Mouse (Mus musculus) liver, postnatal 0 days (tissue): ENCODE measurements around the gene Iqcn. TPM values are rescaled to one million over a fixed set of nuclear protein-coding genes. Genes with fewer than 3 reads are reported as not detected.
A peak's percentile ranks its signal among the peaks of the same experiment; 100 is the strongest.

Experiments used
- ATAC-seq: fragments of 200-750 bp; cut with Nextera tagmentation; 2 replicates; pipeline ENCODE4 v1.8.0; 2017; ENCODE audit warnings: mild to moderate bottlenecking, moderate library complexity
- DNase-seq: peaks from one replicate; pipeline ENCODE4 v3.0.0-alpha.2; 2016
- H3K27ac ChIP-seq: fragments of 300-500 bp; sonication (generic); 2 replicates; pipeline ENCODE4 v1.5.1; 2014; ENCODE audit warnings: antibody characterized with exemption, moderate library complexity, mild to moderate bottlenecking, low read depth
- H3K27me3 ChIP-seq: fragments of 300-500 bp; sonication (generic); 2 replicates; pipeline ENCODE4 v1.6.1; 2014; ENCODE audit warnings: low read length, control low read depth, mixed read lengths; ENCODE audit not compliant: insufficient read depth
- H3K36me3 ChIP-seq: fragments of 300-500 bp; sonication (generic); replicated peaks from 2 replicates; pipeline ENCODE4 v1.6.1; 2014; ENCODE audit warnings: mild to moderate bottlenecking, control low read depth, low read length, moderate library complexity, mixed read lengths; ENCODE audit not compliant: insufficient read depth
- H3K4me1 ChIP-seq: fragments of 300-500 bp; sonication (generic); 2 replicates; pipeline ENCODE4 v1.6.1; 2014; ENCODE audit warnings: antibody characterized with exemption, mild to moderate bottlenecking, control low read depth; ENCODE audit not compliant: insufficient read depth
- H3K4me2 ChIP-seq: fragments of 300-500 bp; sonication (generic); 2 replicates; pipeline ENCODE4 v1.6.1; 2014; ENCODE audit warnings: low read depth, mild to moderate bottlenecking, low read length, moderate library complexity, mixed read lengths
- H3K4me3 ChIP-seq: fragments of 300-500 bp; sonication (generic); 2 replicates; pipeline ENCODE4 v1.5.1; 2014; ENCODE audit warnings: low read depth, low read length
- H3K9ac ChIP-seq: fragments of 300-500 bp; sonication (generic); replicated peaks from 2 replicates; pipeline ENCODE4 v1.6.1; 2014; ENCODE audit warnings: mild to moderate bottlenecking, moderate library complexity
- H3K9me3 ChIP-seq: fragments of 300-500 bp; sonication (generic); 2 replicates; pipeline ENCODE4 v1.6.1; 2016; ENCODE audit warnings: mild to moderate bottlenecking, control low read depth, low read length, mixed read lengths
- CTCF ChIP-seq: sonication (generic); IDR thresholded peaks from 2 replicates; pipeline ENCODE4 v1.5.1; 2016; ENCODE audit warnings: antibody characterized with exemption, low read depth
- EP300 ChIP-seq: IDR thresholded peaks from 2 replicates; pipeline ENCODE4 v1.6.1; 2016; ENCODE audit warnings: antibody characterized with exemption, low read depth, mild to moderate bottlenecking
- WGBS: fragments of 180-500 bp; shearing (Covaris S2); extraction: QIAGEN DNeasy Blood & Tissue Kit; methylation state at CpG from one replicate; pipeline ENCODE4 v1.1.7; 2014; ENCODE audit not compliant: insufficient replicate concordance; 5-methylcytosine and 5-hydroxymethylcytosine counted together
- polyA plus RNA-seq: library from polyadenylated mRNA; unstranded; fragments of >200 nt; fragmentation: Nextera tagmentation; extraction: Ambion mirVana; gene quantifications from 2 replicates; pipeline ENCODE4 v1.2.1, GENCODE M21; 2015

The Iqcn gene
- polyA plus RNA-seq, 1 experiment from 2014 or later, result not detected

DNA sequence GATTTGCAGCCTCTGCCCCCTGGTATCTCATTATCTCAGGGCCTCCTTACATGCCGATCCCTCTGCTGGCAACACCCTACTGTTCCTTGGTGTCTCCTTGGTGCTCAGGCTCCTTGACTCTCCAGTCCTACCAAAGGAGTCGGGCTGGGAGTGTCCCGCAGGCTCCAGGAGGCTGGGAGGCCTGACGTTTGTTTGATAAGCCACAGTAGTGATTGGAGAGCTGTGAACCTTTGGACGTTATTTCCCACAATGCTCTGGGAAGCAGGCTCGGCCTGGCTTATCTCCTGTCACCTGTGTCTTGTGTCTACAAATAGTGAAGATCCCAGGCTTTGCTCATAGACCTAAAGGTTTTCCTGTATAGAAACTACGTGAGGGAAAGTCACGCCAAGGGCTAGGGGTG is 60.8 kb downstream of the Iqcn start:
- Histone ChIP-seq H3K27ac (peak overlapping the region; percentile 87), H3K9ac (no peak overlapping the region; the same call in 1 of the 2 replicates), H3K4me3 (no peak overlapping the region), H3K4me2 (peak overlapping the region; percentile 84), H3K9me3 (no peaks in the 10 kb centered on the region), H3K36me3 (peaks cover 10% of the 10 kb centered on the region), H3K4me1 (peaks cover 80% of the 10 kb centered on the region), H3K27me3 (no peaks in the 10 kb centered on the region)
- peak; percentile 8; the same call in 1 of the 2 replicates for TF ChIP-seq CTCF
- peak; percentile 83 for TF ChIP-seq EP300
- WGBS, result 31% methylated on average over 8 of the region's 8 CpGs
- DNase-seq (peak; percentile 69), ATAC-seq (peak; percentile 43)

DNA sequence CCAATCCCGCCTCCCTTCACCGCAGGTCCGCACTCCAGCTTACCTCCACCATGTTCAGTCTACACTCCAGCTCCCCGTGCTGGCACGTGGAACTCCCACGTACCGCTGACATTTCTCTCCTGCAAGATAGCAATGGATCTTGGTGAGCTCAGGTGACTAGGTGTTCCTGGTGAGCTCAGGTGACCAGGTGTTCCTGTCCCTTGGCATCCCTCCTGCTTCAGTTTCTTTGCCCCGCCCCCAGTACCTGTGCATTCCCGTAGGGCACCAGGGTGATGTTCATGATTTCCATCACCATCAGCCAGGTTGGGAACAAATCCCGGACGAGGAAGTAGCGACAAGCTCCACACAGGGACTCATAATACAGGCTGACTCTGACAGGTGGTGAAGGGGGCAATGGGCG is 61.4 kb downstream of the Iqcn start:
- H3K4me3 ChIP-seq, result no peak overlapping the region
- DNase-seq, result no peak
- H3K4me2 ChIP-seq, result peak overlapping the region; percentile 84
- H3K27ac ChIP-seq, result peak overlapping the region; percentile 87
- 83% methylated on average over 13 of the region's 13 CpGs for WGBS
- H3K9me3 ChIP-seq, result no peaks in the 10 kb centered on the region
- H3K9ac ChIP-seq, result no peak overlapping the region; the same call in 1 of the 2 replicates
- H3K36me3 ChIP-seq, result peaks cover 10% of the 10 kb centered on the region
- no peaks in the 10 kb centered on the region for H3K27me3 ChIP-seq
- peaks cover 79% of the 10 kb centered on the region for H3K4me1 ChIP-seq
- no peak for ATAC-seq
- TF ChIP-seq CTCF, result no peak
- no peak for TF ChIP-seq EP300

DNA sequence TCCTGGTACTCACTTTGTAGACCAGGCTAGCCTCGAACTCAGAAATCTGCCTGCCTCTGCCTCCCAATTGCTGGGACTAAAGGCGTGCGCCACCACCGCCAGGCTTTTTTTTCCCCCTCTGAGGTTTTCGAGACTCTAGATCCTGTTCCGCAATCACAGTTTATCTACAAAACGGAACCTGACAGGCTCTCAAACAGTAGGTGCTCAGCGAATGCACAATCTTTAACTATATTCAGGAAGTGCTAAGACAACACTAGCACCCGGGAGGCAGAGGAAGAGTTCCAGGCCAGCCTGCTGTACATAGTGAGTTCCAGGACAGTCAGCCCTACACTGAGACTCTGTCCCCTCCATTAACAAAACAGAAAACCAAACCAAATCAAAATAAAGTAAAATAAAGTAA is 62.1 kb downstream of the Iqcn start:
- Histone ChIP-seq H3K9ac (peak overlapping the region; percentile 8; the same call in 1 of the 2 replicates), H3K4me2 (peak overlapping the region; percentile 84), H3K9me3 (no peaks in the 10 kb centered on the region), H3K4me3 (peak overlapping the region; percentile 48), H3K27ac (0 out of 2 replicates have a peak overlapping the region, but pooled peaks have one; percentile 66), H3K27me3 (no peaks in the 10 kb centered on the region), H3K4me1 (peaks cover 73% of the 10 kb centered on the region), H3K36me3 (peaks cover 12% of the 10 kb centered on the region)
- ATAC-seq (no peak), DNase-seq (no peak)
- WGBS, result 37% methylated on average over 9 of the region's 9 CpGs
- TF ChIP-seq EP300 (no peak), CTCF (no peak)

DNA sequence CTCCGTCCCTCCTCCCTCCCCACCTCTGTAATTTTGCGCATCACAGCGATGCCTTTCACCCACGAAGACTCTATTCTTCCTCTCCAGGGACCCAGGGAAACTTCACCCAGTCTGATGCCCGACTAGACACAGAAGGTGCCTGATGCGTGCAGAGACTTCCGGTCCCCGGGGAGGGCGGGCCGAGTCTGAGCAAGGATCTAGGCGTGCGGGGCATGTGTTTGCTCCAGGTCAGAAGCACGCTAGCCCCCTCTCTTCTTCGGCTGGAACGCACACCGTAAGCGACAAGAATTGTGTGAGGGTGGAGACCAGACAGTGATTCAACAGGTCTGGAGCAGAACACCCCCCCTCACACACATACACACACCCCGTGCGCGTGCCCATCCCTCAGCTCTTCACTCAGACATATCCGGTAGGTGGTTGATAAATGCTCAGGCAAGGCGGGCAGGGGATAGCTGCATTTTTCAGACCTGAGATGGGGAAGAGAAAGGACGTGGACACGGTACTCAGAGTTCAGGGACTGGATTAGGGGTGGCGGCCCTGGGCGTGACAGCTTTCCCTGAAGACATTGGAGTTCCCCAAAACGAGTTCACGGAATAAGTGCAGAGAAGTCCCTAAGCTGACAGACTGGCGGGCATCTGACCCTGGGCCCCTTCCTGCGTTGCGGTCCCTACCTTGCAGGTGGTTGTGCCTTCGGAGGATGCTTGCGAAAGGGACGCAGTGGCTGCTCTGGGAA is 62.7 kb downstream of the Iqcn start:
- ATAC-seq (no peak), DNase-seq (peak; percentile 71)
- peak overlapping the region; percentile 70 for H3K9ac ChIP-seq
- H3K9me3 ChIP-seq, result no peaks in the 10 kb centered on the region
- H3K4me1 ChIP-seq, result peaks cover 72% of the 10 kb centered on the region
- TF ChIP-seq EP300 (no peak), CTCF (no peak)
- H3K36me3 ChIP-seq, result peaks cover 19% of the 10 kb centered on the region
- WGBS, result 4% methylated on average over 34 of the region's 34 CpGs
- H3K4me2 ChIP-seq, result peak overlapping the region; percentile 84
- no peaks in the 10 kb centered on the region for H3K27me3 ChIP-seq
- peak overlapping the region; percentile 66 for H3K27ac ChIP-seq
- H3K4me3 ChIP-seq, result peak overlapping the region; percentile 48

DNA sequence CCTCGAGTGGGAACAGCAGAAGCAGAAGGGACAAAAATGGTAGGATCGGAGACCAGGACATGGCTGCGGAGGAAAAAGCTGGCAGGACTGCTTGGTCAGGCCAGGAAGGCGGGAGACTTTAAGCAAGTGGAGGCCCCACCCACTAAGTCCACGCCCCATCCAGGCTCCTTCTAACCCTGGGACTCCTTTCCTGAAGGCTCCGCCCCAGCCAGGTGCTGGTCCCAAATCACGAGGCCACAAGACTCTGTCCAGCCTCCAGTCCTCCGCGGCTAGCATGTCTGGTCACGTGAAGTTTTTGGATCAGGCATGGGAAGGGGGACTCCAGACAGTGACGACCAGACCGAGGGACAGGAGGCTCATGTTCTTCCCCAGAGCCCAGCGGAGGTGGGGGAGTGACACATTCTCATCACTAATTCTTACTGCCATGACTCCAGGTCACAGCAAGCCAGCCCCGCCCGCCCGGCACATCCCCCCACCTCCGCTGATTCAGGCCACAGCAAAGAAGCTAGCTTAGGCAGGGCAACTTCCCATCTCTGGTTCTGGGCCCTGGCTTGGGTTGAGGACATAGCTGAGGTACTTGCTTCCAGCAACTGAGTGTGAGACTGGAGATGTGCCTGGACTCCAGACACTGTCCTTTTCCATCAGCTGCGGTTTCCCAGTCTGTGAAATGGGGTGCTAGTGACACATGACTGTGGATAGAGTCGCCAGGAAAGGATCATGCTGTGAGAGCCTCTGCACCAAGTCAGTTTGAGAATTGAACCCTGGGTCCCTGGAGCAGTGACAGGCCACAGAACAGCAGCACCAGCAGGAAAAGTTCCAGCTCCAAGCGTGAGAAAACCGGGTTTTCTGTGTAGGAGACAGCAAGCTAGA is 63.5 kb downstream of the Iqcn start:
- no peaks in the 10 kb centered on the region for H3K9me3 ChIP-seq
- peak overlapping the region; percentile 66 for H3K27ac ChIP-seq
- DNase-seq, result peak; percentile 82
- peaks cover 64% of the 10 kb centered on the region for H3K4me1 ChIP-seq
- peak overlapping the region; percentile 48 for H3K4me3 ChIP-seq
- 15% methylated on average over 21 of the region's 21 CpGs for WGBS
- H3K4me2 ChIP-seq, result peak overlapping the region; percentile 84
- no peaks in the 10 kb centered on the region for H3K27me3 ChIP-seq
- TF ChIP-seq EP300 (no peak), CTCF (no peak)
- H3K9ac ChIP-seq, result peak overlapping the region; percentile 70
- H3K36me3 ChIP-seq, result peaks cover 19% of the 10 kb centered on the region
- ATAC-seq, result peak; percentile 22; the same call in 1 of the 2 replicates

Other genes with a start within 250 kb of the Iqcn start
- 4.2 and 5.4 TPM in 2 replicates for gene Klhl26, start 226.5 kb upstream of the Iqcn start, polyA plus RNA-seq
- gene Tmem59l, start 216.1 kb upstream of the Iqcn start, polyA plus RNA-seq, result not detected in 2 replicates
- 0.07 and 0.38 TPM in 2 replicates for gene Crlf1, start 210.3 kb upstream of the Iqcn start, polyA plus RNA-seq
- 49.3 and 52.3 TPM in 2 replicates for gene Rex1bd, start 196.7 kb upstream of the Iqcn start, polyA plus RNA-seq
- gene Uba52, start 192.7 kb upstream of the Iqcn start, polyA plus RNA-seq, result 627 and 684 TPM in 2 replicates
- 141 TPM in 2 replicates for gene Fkbp8, start 175.7 kb upstream of the Iqcn start, polyA plus RNA-seq
- gene Kxd1, start 175.5 kb upstream of the Iqcn start, polyA plus RNA-seq, result 43.1 and 43.3 TPM in 2 replicates
- 9.5 and 9.7 TPM in 2 replicates for gene Ell, start 164.0 kb upstream of the Iqcn start, polyA plus RNA-seq
- 18.8 and 21.6 TPM in 2 replicates for gene Isyna1, start 109.1 kb upstream of the Iqcn start, polyA plus RNA-seq
- 32.5 and 35.4 TPM in 2 replicates for gene Ssbp4, start 94.6 kb upstream of the Iqcn start, polyA plus RNA-seq
- 9.8 and 10.4 TPM in 2 replicates for gene Lrrc25, start 87.3 kb upstream of the Iqcn start, polyA plus RNA-seq
- gene Gdf15, start 71.0 kb upstream of the Iqcn start, polyA plus RNA-seq, result 2.1 and 2.3 TPM in 2 replicates
- 31.0 and 32.2 TPM in 2 replicates for gene Pgpep1, start 43.1 kb upstream of the Iqcn start, polyA plus RNA-seq
- 98.5 and 103 TPM in 2 replicates for gene Lsm4, start 30.2 kb upstream of the Iqcn start, polyA plus RNA-seq
- 19.6 and 38.4 TPM in 2 replicates for gene Jund, start 4.5 kb upstream of the Iqcn start, polyA plus RNA-seq
- gene Gm3336, start 15.1 kb downstream of the Iqcn start, polyA plus RNA-seq, result 0.22 and 0.25 TPM in 2 replicates
- 1.6 and 1.8 TPM in 2 replicates for gene Pde4c, start 20.3 kb downstream of the Iqcn start, polyA plus RNA-seq
- gene Rab3a, start 51.2 kb downstream of the Iqcn start, polyA plus RNA-seq, result 3.2 and 3.3 TPM in 2 replicates
- gene Mpv17l2, start 57.5 kb downstream of the Iqcn start, polyA plus RNA-seq, result 36.3 and 39.9 TPM in 2 replicates
- 8.9 and 9.0 TPM in 2 replicates for gene Pik3r2, start 73.3 kb downstream of the Iqcn start, polyA plus RNA-seq
- gene Mast3, start 101.6 kb downstream of the Iqcn start, polyA plus RNA-seq, result 5.2 and 6.0 TPM in 2 replicates
- 0.19 and 0.25 TPM in 2 replicates for gene Il12rb1, start 105.0 kb downstream of the Iqcn start, polyA plus RNA-seq
- 6.1 and 6.2 TPM in 2 replicates for gene Arrdc2, start 136.3 kb downstream of the Iqcn start, polyA plus RNA-seq
- gene Kcnn1, start 159.8 kb downstream of the Iqcn start, polyA plus RNA-seq, result 0.19 and 0.45 TPM in 2 replicates
- 34.3 and 37.9 TPM in 2 replicates for gene Ccdc124, start 170.5 kb downstream of the Iqcn start, polyA plus RNA-seq
- gene Slc5a5, start 189.3 kb downstream of the Iqcn start, polyA plus RNA-seq, result not detected in 2 replicates
- 2,490 and 2,569 TPM in 2 replicates for gene Rpl18a, start 194.0 kb downstream of the Iqcn start, polyA plus RNA-seq
- gene Map1s, start 202.5 kb downstream of the Iqcn start, polyA plus RNA-seq, result 8.3 and 8.7 TPM in 2 replicates